Mouse (Mus musculus) CH12.LX (cell line): ENCODE data around the gene Rab5b. TPM values are rescaled to one million over a fixed set of nuclear protein-coding genes. Genes with fewer than 3 reads are reported as not detected.
A peak's percentile ranks its signal among the peaks of the same experiment; 100 is the strongest.
"Not testable (repeated sequence)": the region's sequence is repeated elsewhere in the genome, so short reads cannot be mapped to it uniquely, and the experiment has no call there.

ENCODE experiments used
- DNase-seq: peaks from one replicate; pipeline ENCODE4 v3.0.0-alpha.2; 2013; ENCODE audit errors: extremely low read depth
- H3K27ac ChIP-seq: 2 replicates; pipeline ENCODE4 v1.5.1; 2012; ENCODE audit warnings: low read depth, mild to moderate bottlenecking, control low read depth, moderate library complexity; ENCODE audit not compliant: insufficient read depth
- H3K27me3 ChIP-seq: replicated peaks from 2 replicates; pipeline ENCODE3; 2012; ENCODE audit warnings: inconsistent platforms
- H3K36me3 ChIP-seq, 2 experiments: replicated peaks in 1 of 2; 2 replicates each; pipeline versions ENCODE3 to v1.6.1; 2012; ENCODE audit warnings: inconsistent platforms in 1 of 2, low read length in 1 of 2, mild to moderate bottlenecking in 1 of 2, mixed read lengths in 1 of 2, moderate library complexity in 1 of 2; ENCODE audit not compliant: control insufficient read depth in 1 of 2, insufficient read depth in 1 of 2
- H3K4me1 ChIP-seq, 2 experiments: 2 replicates each; pipeline ENCODE4 v1.6.1; 2012; ENCODE audit warnings: inconsistent platforms in 1 of 2, moderate library complexity in 1 of 2; ENCODE audit not compliant: insufficient read depth in 2 of 2, control insufficient read depth in 1 of 2
- H3K4me2 ChIP-seq: 2 replicates; pipeline ENCODE4 v1.6.1; 2012; ENCODE audit warnings: low read depth, mild to moderate bottlenecking, control low read depth; ENCODE audit not compliant: poor library complexity, insufficient read depth, severe bottlenecking
- H3K4me3 ChIP-seq, 3 experiments: fragments of 150-350 bp in 1 of 3; sonication (generic) in 1 of 3; replicated peaks in 1 of 3; 2 replicates each; pipeline versions ENCODE3 to v1.5.1; 2011 to 2012; ENCODE audit warnings: low read depth in 2 of 3, low read length in 2 of 3, mild to moderate bottlenecking in 2 of 3, moderate library complexity in 2 of 3, control low read depth in 1 of 3, improper control_type of control experiment in 1 of 3, inconsistent platforms in 1 of 3, mixed read lengths in 1 of 3; ENCODE audit not compliant: poor library complexity in 1 of 3
- H3K79me2 ChIP-seq: replicated peaks from 2 replicates; pipeline ENCODE4 v1.6.1; 2012; ENCODE audit warnings: mild to moderate bottlenecking, moderate library complexity; ENCODE audit not compliant: control insufficient read depth, poor library complexity, insufficient read depth, severe bottlenecking; ENCODE audit errors: extremely low read depth
- H3K9ac ChIP-seq: 2 replicates; pipeline ENCODE4 v1.6.1; 2012; ENCODE audit warnings: low read depth, mild to moderate bottlenecking, control low read depth, moderate library complexity; ENCODE audit not compliant: insufficient read depth
- H3K9me3 ChIP-seq: replicated peaks from 2 replicates; pipeline ENCODE3; 2012; ENCODE audit warnings: low read length, inconsistent platforms, mixed read lengths
- BHLHE40 ChIP-seq: IDR thresholded peaks from 2 replicates; pipeline ENCODE4 v1.6.1; 2011; ENCODE audit warnings: mild to moderate bottlenecking, low read depth, low read length, improper control_type of control experiment
- CHD1 ChIP-seq: IDR thresholded peaks from 2 replicates; pipeline ENCODE4 v1.6.1; 2012; ENCODE audit warnings: low read depth, low read length, improper control_type of control experiment, inconsistent platforms
- CHD2 ChIP-seq: IDR thresholded peaks from 2 replicates; pipeline ENCODE4 v1.6.1; 2011; ENCODE audit warnings: low read length, improper control_type of control experiment
- CTCF ChIP-seq, 2 experiments: IDR thresholded peaks in 1 of 2; conservative IDR thresholded peaks in 1 of 2; 2 replicates each; pipeline ENCODE4 v1.5.1; 2011 to 2012; ENCODE audit warnings: low read depth in 2 of 2, low read length in 2 of 2, improper control_type of control experiment in 1 of 2, inconsistent platforms in 1 of 2, mild to moderate bottlenecking in 1 of 2, moderate library complexity in 1 of 2
- E2F4 ChIP-seq: IDR thresholded peaks from 2 replicates; pipeline ENCODE4 v1.6.1; 2011; ENCODE audit warnings: low read depth, low read length, improper control_type of control experiment; ENCODE audit not compliant: insufficient replicate concordance
- ELF1 ChIP-seq: IDR thresholded peaks from 2 replicates; pipeline ENCODE4 v1.6.1; 2014; ENCODE audit warnings: low read depth, mild to moderate bottlenecking, inconsistent platforms, low read length, improper control_type of control experiment
- EP300 ChIP-seq: IDR thresholded peaks from 2 replicates; pipeline ENCODE4 v1.6.1; 2011; ENCODE audit warnings: low read length, improper control_type of control experiment
- ETS1 ChIP-seq: conservative IDR thresholded peaks from 2 replicates; pipeline ENCODE4 v1.6.1; 2012; ENCODE audit warnings: low read depth, mild to moderate bottlenecking, inconsistent platforms, low read length, improper control_type of control experiment, moderate library complexity
- GABPA ChIP-seq: IDR thresholded peaks from 2 replicates; pipeline ENCODE4 v1.6.1; 2012; ENCODE audit warnings: low read depth, low read length, improper control_type of control experiment, inconsistent platforms; ENCODE audit not compliant: insufficient replicate concordance
- IRF4 ChIP-seq: IDR thresholded peaks from 2 replicates; pipeline ENCODE4 v1.6.1; 2014; ENCODE audit warnings: low read depth, mild to moderate bottlenecking, inconsistent platforms, low read length, improper control_type of control experiment
- JUN ChIP-seq: IDR thresholded peaks from 2 replicates; pipeline ENCODE4 v1.6.1; 2011; ENCODE audit warnings: low read depth, mild to moderate bottlenecking, low read length, improper control_type of control experiment, moderate library complexity; ENCODE audit not compliant: insufficient read depth
- JUND ChIP-seq: conservative IDR thresholded peaks from 2 replicates; pipeline ENCODE4 v1.6.1; 2011; ENCODE audit warnings: low read depth, low read length, improper control_type of control experiment
- KAT2A ChIP-seq: IDR thresholded peaks from 2 replicates; pipeline ENCODE4 v1.6.1; 2012; ENCODE audit warnings: low read length, improper control_type of control experiment, inconsistent platforms; ENCODE audit not compliant: insufficient replicate concordance
- MAFK ChIP-seq: IDR thresholded peaks from 2 replicates; pipeline ENCODE4 v1.6.1; 2011; ENCODE audit warnings: low read length, improper control_type of control experiment; ENCODE audit not compliant: insufficient replicate concordance
- MAX ChIP-seq: IDR thresholded peaks from 2 replicates; pipeline ENCODE4 v1.6.1; 2011; ENCODE audit warnings: low read length, improper control_type of control experiment
- MEF2A ChIP-seq: IDR thresholded peaks from 2 replicates; pipeline ENCODE4 v1.6.1; 2014; ENCODE audit warnings: low read depth, mild to moderate bottlenecking, inconsistent platforms, low read length, improper control_type of control experiment, borderline replicate concordance
- MXI1 ChIP-seq: IDR thresholded peaks from 2 replicates; pipeline ENCODE4 v1.6.1; 2011; ENCODE audit warnings: mild to moderate bottlenecking, low read depth, low read length, improper control_type of control experiment
- MYC ChIP-seq: IDR thresholded peaks from 2 replicates; pipeline ENCODE4 v1.6.1; 2011; ENCODE audit warnings: low read depth, mild to moderate bottlenecking, improper control_type of control experiment, low read length
- NELFE ChIP-seq: IDR thresholded peaks from 2 replicates; pipeline ENCODE4 v1.6.1; 2011; ENCODE audit warnings: low read depth, low read length, improper control_type of control experiment
- NRF1 ChIP-seq: IDR thresholded peaks from 2 replicates; pipeline ENCODE4 v1.6.1; 2014; ENCODE audit warnings: low read depth, mild to moderate bottlenecking, inconsistent platforms, low read length, improper control_type of control experiment, moderate library complexity
- POLR2A ChIP-seq: IDR thresholded peaks from 2 replicates; pipeline ENCODE4 v1.6.1; 2011; ENCODE audit warnings: low read depth, mild to moderate bottlenecking, improper control_type of control experiment, low read length
- RAD21 ChIP-seq: IDR thresholded peaks from 2 replicates; pipeline ENCODE4 v1.6.1; 2011; ENCODE audit warnings: low read depth, mild to moderate bottlenecking, low read length, improper control_type of control experiment, moderate library complexity
- RCOR1 ChIP-seq: conservative IDR thresholded peaks from 2 replicates; pipeline ENCODE4 v1.6.1; 2012; ENCODE audit warnings: low read depth, mild to moderate bottlenecking, inconsistent platforms, low read length, improper control_type of control experiment
- SMC3 ChIP-seq: IDR thresholded peaks from 2 replicates; pipeline ENCODE4 v1.6.1; 2011; ENCODE audit warnings: low read depth, low read length, improper control_type of control experiment
- TBP ChIP-seq: conservative IDR thresholded peaks from 2 replicates; pipeline ENCODE4 v1.6.1; 2011; ENCODE audit warnings: low read depth, low read length, improper control_type of control experiment
- TCF12 ChIP-seq: IDR thresholded peaks from 2 replicates; pipeline ENCODE4 v1.6.1; 2014; ENCODE audit warnings: low read depth, mild to moderate bottlenecking, inconsistent platforms, low read length, improper control_type of control experiment
- USF1 ChIP-seq: IDR thresholded peaks from 2 replicates; pipeline ENCODE4 v1.6.1; 2014; ENCODE audit warnings: low read depth, mild to moderate bottlenecking, inconsistent platforms, low read length, improper control_type of control experiment
- ZC3H11A ChIP-seq: IDR thresholded peaks from 2 replicates; pipeline ENCODE4 v1.6.1; 2012; ENCODE audit warnings: low read depth, mild to moderate bottlenecking, inconsistent platforms, low read length, improper control_type of control experiment
- ZKSCAN1 ChIP-seq: IDR thresholded peaks from 2 replicates; pipeline ENCODE4 v1.6.1; 2012; ENCODE audit warnings: low read depth, inconsistent platforms, low read length, improper control_type of control experiment, borderline replicate concordance
- ZNF384 ChIP-seq: IDR thresholded peaks from 2 replicates; pipeline ENCODE4 v1.6.1; 2012; ENCODE audit warnings: low read depth, low read length, improper control_type of control experiment, inconsistent platforms
- dilution Hi-C: fragments of 300-500 bp; cut with MboI; formaldehyde crosslinking; loops from 2 replicates; pipeline ENCODE4 v1.14.3; 2020; ENCODE audit warnings: low sequenced_read_pairs; ENCODE audit not compliant: extremely low pct_unique_long_range_greater_than_20kb, extremely low pct_ligation_motif_present
- in situ Hi-C: fragments of 300-500 bp; cut with MboI; formaldehyde crosslinking; loops from 3 replicates; pipeline ENCODE4 v1.14.3; 2019; ENCODE audit warnings: low sequenced_read_pairs, low pct_ligation_motif_present, low pct_unique_long_range_greater_than_20kb, mixed read lengths
- polyA plus RNA-seq: library from polyadenylated mRNA; unstranded; fragments of >175 nt; gene quantifications from 2 replicates; pipeline ENCODE4 v1.2.1, GENCODE M21; 2012; ENCODE audit warnings: low read depth; ENCODE audit not compliant: insufficient read length
- total RNA-seq, 2 experiments: library from RNA; depleted of rRNA; stranded (reverse); fragments of 300-350 nt in 1 of 2; fragments of >200 nt in 1 of 2; gene quantifications; 2 replicates each; pipeline ENCODE4 v1.2.3; 2012 to 2014

Gene Rab5b
- total and polyA plus RNA-seq, 3 experiments = 20.4 to 34.4 (median 27.4) TPM

DNA sequence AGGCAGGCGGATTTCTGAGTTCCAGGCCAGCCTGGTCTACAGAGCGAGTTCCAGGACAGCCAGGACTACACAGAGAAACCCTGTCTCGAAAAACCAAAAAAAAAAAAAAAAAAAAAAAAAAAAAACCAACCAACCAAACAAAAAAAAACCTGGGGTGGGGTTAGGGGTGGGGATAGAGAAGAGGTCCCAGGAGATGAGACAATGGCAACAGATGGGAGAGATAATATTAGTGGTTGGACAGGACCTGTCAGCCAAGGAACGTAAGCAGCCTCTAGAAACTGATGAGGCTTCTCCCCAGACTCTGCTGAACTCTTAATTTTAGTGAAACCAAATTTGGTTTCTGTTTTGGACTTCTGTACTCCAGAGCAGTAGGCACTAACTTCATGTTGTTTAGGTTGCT is 29.4 kb upstream of the Rab5b start:
- peak; percentile 64 for TF ChIP-seq ZNF384
- TF ChIP-seq, all 38 proteins: peak for 1; not testable (repeated sequence) for 37
- DNase-seq, in situ Hi-C loops, H3K79me2 ChIP-seq, H3K4me1 ChIP-seq, H3K27me3 ChIP-seq, dilution Hi-C loops, H3K9ac ChIP-seq, H3K4me3 ChIP-seq, H3K27ac ChIP-seq, H3K9me3 ChIP-seq: not testable (repeated sequence)
- peaks cover 8 to 42% of the 10 kb centered on the region in 2 experiments for H3K36me3 ChIP-seq
- H3K4me2 ChIP-seq = peak overlapping the region; percentile 9; the same call in 1 of the 2 replicates

DNA sequence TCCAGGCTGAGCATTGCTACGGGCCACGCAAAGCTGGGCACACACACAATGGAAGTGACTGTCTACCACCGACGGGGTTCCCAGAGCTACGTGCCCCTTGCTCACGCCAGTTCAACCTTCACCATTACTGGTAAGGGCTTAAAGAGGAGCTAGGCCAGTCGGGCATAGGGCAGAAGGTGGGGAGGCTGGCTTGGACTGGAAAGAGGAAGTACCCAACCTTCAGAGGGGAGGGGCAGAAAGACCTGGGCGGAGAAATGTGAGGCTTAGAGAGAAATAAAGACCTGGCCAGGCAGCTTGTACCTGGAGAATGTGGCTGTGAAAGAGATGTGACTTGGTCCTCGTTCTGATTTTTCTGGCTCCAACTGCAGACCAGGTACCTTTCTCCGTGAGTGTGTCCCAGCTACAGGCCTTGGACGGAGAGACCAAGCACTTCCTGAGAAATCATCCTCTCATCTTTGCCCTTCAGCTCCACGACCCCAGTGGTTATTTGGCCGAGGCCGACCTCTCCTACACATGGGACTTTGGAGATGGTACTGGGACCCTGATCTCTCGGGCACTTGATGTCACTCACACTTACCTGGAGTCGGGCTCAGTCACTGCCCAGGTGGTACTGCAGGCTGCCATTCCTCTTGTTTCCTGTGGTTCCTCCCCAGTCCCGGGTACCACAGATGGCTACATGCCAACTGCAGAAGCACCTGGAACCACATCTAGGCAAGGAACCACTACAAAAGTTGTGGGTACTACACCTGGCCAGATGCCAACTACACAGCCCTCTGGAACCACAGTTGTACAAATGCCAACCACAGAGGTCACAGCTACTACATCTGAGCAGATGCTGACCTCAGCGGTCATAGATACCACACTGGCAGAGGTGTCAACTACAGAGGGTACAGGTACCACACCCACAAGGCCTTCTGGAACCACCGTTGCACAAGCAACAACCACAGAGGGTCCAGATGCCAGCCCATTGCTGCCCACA is 19.8 kb upstream of the Rab5b start:
- peak overlapping the region; percentile 63 for H3K4me2 ChIP-seq
- H3K4me3 ChIP-seq = peak overlapping the region; percentile 7 to 37 (median 37)
- peak; percentile 82 for DNase-seq
- peak overlapping the region; percentile 61 for H3K9ac ChIP-seq
- H3K27ac ChIP-seq = no peak overlapping the region
- H3K27me3 ChIP-seq = no peaks in the 10 kb centered on the region
- H3K79me2 ChIP-seq = no peaks in the 10 kb centered on the region
- dilution Hi-C loops (no loop called here), in situ Hi-C loops (no loop called here)
- peaks cover 7 to 21% of the 10 kb centered on the region in 2 experiments for H3K36me3 ChIP-seq
- peaks cover 11 to 24% of the 10 kb centered on the region in 2 experiments for H3K4me1 ChIP-seq
- H3K9me3 ChIP-seq = no peaks in the 10 kb centered on the region
- no peak for TF ChIP-seq RCOR1
- no peak for TF ChIP-seq ZNF384
- no peak for TF ChIP-seq SMC3
- TF ChIP-seq KAT2A = no peak
- no peak for TF ChIP-seq CHD1
- TF ChIP-seq ZKSCAN1 = no peak
- TF ChIP-seq JUND = no peak
- peak; percentile 59; the same call in 1 of the 2 replicates for TF ChIP-seq NELFE
- TF ChIP-seq TCF12 = peak; percentile 31; the same call in 1 of the 2 replicates
- TF ChIP-seq IRF4 = no peak
- no peak for TF ChIP-seq ZC3H11A
- TF ChIP-seq MAX = 0 out of 2 replicates have a peak, but pooled peaks have one; percentile 21
- TF ChIP-seq POLR2A = peak; percentile 80
- TF ChIP-seq EP300 = 0 out of 2 replicates have a peak, but pooled peaks have one; percentile 30
- 0 out of 2 replicates have a peak, but pooled peaks have one; percentile 22 for TF ChIP-seq MXI1
- TF ChIP-seq BHLHE40 = no peak
- no peak for TF ChIP-seq MEF2A
- no peak for TF ChIP-seq E2F4
- 0 out of 2 replicates have a peak, but pooled peaks have one; percentile 15 for TF ChIP-seq MAFK
- no peak for TF ChIP-seq NRF1
- no peak for TF ChIP-seq ETS1
- no peak for TF ChIP-seq JUN
- TF ChIP-seq CHD2 = 0 out of 2 replicates have a peak, but pooled peaks have one; percentile 38
- TF ChIP-seq USF1 = no peak
- no peak for TF ChIP-seq MYC
- TF ChIP-seq TBP = 0 out of 2 replicates have a peak, but pooled peaks have one; percentile 59
- TF ChIP-seq ELF1 = peak; percentile 82
- TF ChIP-seq GABPA = no peak
- TF ChIP-seq CTCF (conservative IDR thresholded peaks at IDR 0.05 in 1 of 2, IDR thresholded peaks at IDR 0.05 in 1 of 2; ENCODE audit: low read depth in 2 of 2, low read length in 2 of 2) = no peak
- no peak for TF ChIP-seq RAD21
